1 mouse cellular context compared by ENCODE assay signal in the genomic region with DNA sequence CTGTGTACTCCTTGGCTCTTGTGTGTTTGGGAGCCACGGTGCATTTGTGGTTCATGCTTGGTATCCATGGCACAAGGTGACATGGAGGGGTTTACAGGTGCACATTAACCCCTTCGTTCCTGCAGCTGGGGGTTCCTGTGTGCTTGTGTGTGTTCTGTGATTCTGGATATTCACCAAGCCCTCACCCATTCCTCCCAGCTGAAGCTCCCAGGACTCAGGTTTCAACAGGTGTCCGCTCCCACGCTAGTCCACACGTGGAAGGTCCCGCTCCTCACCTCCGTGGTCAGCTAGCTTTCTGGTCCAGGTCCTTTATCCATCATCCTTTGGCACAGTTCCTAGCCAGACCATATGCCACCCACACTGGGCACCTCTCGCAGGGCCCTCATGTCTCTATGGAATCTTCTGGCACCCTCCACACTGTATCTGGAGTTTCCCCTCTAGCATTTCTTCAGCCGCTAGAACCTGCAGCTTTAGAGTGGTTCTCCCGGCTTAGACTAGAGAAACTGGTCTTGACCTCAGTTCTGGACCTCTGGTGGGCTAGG.
TF ChIP-seq lines count a peak whose summit lies in the region.

No protein-coding gene starts in this region.

TF ChIP-seq in CH12.LX, 34 proteins besides CTCF, POLR2A, EP300 and RAD21:
- TF ChIP-seq TCF12 (IDR thresholded peaks at IDR 0.05; ENCODE audit: low read depth, low read length): no peak
- no peak for TF ChIP-seq ETS1 (conservative IDR thresholded peaks at IDR 0.05; ENCODE audit: low read depth, low read length)
- TF ChIP-seq MXI1 (IDR thresholded peaks at IDR 0.05; ENCODE audit: low read depth, low read length): no peak; the same call in 1 of the 2 replicates
- no peak for TF ChIP-seq POLR2AphosphoS2 (IDR thresholded peaks at IDR 0.05; ENCODE audit: low read depth, low read length)
- TF ChIP-seq CHD1 (IDR thresholded peaks at IDR 0.05; ENCODE audit: low read depth, low read length): no peak
- TF ChIP-seq PAX5 (IDR thresholded peaks at IDR 0.05; ENCODE audit: low read length): no peak
- no peak for TF ChIP-seq ELF1 (IDR thresholded peaks at IDR 0.05; ENCODE audit: low read depth, low read length)
- TF ChIP-seq ZC3H11A (IDR thresholded peaks at IDR 0.05; ENCODE audit: low read depth, low read length): no peak
- TF ChIP-seq RCOR1 (conservative IDR thresholded peaks at IDR 0.05; ENCODE audit: low read depth, low read length): no peak
- no peak for TF ChIP-seq MEF2A (IDR thresholded peaks at IDR 0.05; ENCODE audit: borderline replicate concordance, low read depth, low read length)
- no peak for TF ChIP-seq MAFK (IDR thresholded peaks at IDR 0.05; ENCODE audit: insufficient replicate concordance, low read length)
- no peak for TF ChIP-seq TBP (conservative IDR thresholded peaks at IDR 0.05; ENCODE audit: low read depth, low read length)
- no peak for TF ChIP-seq KAT2A (IDR thresholded peaks at IDR 0.05; ENCODE audit: insufficient replicate concordance, low read length)
- no peak for TF ChIP-seq UBTF (IDR thresholded peaks at IDR 0.05; ENCODE audit: low read depth, low read length)
- TF ChIP-seq CHD2 (IDR thresholded peaks at IDR 0.05; ENCODE audit: low read length): no peak
TF ChIP-seq in CH12.LX: peak in this region for 0.
